Mouse (Mus musculus): ENCODE results near the gene Acsm4. TPM values are rescaled to one million over a fixed set of nuclear protein-coding genes. Genes with fewer than 3 reads are reported as not detected.

Acsm4 gene
- total RNA-seq (2015) (not detected in 2 replicates), total RNA-seq (2017) (not detected in 2 replicates)

DNA sequence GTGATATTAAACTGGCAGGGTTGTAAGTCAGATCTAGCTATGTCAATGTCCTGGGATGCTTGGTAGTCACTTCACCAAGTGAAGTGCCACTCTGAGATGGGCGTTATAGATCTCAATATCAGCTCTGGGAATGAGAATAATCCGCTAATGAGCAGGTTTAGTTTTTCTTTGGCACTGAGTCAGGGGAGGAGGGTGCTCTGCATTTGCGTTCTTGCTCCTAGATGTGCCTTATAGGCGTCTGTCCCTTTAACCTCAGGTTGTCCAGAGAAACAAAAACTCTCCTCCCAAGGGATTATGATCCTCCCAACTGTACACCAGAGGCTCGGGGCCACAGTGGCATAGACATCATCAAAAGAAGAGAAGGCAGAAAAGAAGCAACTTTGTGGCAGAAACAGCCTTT lies at the start of gene Acsm4:
Acsm4 (plus strand) TSS at position 301 of the 400 bp plus-strand sequence.
- ATAC-seq (ENCODE audit: poor library complexity, severe bottlenecking) = no peak

GRCm38 (mm10) chr7:119642307-119642706 lies 47.5 kb upstream of the Acsm4 start:
- ATAC-seq (ENCODE audit: poor library complexity, severe bottlenecking) = no peak

DNA sequence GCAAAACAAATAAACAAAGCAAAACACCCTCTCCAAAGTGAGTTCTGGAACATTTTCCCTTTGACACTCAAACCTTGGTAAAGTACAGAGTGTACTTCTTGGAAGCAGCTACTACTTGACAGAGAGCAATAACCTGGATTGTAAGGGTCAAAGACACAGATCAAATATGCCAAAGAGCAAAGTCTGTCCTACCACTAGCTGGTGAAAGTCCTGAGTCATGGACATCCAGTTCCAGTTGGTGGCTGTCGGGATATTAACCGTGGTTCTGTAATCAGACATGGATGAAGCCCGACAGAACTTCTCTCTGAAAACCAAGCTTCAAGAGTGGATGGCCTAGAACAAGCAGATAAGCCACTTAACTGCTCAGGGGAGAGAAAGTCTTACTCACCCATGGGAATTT lies 21.9 kb upstream of the Acsm4 start:
- no peak for ATAC-seq (ENCODE audit: poor library complexity, severe bottlenecking)

GRCm38 (mm10) chr7:119670395-119670794 lies 19.4 kb upstream of the Acsm4 start:
- ATAC-seq (ENCODE audit: poor library complexity, severe bottlenecking) = no peak

- no peak for ATAC-seq (ENCODE audit: poor library complexity, severe bottlenecking)
Measured at GRCm38 (mm10) chr7:119670925-119671324, 18.9 kb upstream of the Acsm4 start.

DNA sequence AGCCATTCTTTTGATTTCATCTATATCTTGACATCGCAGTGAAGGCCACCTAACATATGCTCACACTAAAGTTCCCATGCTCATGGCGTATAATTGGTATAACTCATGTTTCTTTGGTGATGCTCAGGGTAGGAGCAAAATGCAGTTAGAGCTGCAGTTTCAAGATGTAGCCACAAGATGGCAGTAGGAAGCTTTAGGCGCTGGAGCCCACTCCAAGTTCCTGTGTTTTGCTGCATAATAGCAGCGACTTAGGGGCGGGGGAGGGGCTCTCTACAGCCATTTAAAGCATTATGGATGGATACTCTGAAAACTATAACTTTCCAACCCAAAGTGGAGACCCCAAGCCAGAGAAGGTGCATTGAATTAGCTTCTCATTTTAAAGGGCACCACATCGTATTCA lies 16.4 kb upstream of the Acsm4 start:
- peak; percentile 94 for ATAC-seq (ENCODE audit: poor library complexity, severe bottlenecking)

DNA sequence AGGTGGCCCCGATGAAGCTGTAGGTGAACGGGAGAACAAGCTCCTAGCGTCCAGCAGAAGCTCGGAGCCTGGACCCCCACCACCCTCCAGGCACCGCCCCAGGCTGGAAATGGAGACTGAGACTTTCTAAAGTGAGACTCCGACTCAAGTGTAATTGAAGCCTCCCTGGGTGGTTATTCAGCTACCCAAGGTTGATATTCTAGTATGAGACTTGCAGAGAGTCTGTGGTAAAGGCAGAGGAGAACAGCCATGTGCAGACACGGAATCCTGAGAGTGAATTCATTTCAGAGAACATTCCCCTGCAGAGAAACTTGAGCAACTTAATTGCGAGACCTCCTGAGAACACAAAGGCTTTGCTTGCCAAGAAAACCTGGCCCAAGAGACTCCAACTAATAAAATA lies 9.7 kb upstream of the Acsm4 start:
- no peak for ATAC-seq (ENCODE audit: poor library complexity, severe bottlenecking)

DNA sequence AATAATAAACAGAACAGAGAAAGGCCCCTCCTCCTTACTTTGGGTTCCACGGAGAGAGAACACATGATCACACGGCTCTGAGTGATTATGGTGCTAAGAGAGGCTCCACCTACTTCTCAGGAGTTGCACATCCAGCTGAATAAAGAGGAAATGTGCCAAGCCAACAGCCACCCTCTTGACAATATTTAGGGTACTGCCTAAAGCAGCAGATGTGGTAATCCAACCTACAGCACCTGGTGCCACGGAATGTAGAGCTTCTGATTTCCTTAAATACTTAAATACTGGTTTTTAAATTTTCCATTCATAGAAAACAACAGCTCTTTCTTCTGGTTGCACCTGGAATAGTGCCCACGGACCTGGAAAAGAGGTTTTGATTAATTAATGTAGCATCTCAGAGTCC lies 7.1 kb upstream of the Acsm4 start:
- ATAC-seq (ENCODE audit: poor library complexity, severe bottlenecking) = no peak

GRCm38 (mm10) chr7:119692302-119692701 lies 2.5 kb downstream of the Acsm4 start:
- ATAC-seq (ENCODE audit: poor library complexity, severe bottlenecking) = no peak

DNA sequence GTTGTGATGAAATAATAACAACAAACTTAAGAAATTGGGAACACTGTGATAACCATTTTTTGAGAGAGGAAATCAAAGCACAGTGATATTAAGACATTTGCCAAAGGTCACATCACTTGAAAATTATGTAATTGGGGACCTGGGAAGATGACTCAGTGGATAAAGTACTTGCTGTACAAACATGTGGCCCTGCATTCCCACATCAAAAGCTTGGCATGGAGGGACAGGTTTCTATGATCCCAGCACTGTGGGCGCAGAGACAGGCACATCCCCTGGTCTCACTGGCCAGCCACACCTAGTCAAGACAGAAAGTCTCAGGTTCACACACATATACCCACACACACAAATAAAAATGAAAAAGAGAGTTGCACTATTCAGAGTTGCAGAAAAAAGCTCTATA lies 5.1 kb downstream of the Acsm4 start:
- ATAC-seq (ENCODE audit: poor library complexity, severe bottlenecking) = no peak

- no peak for ATAC-seq (ENCODE audit: poor library complexity, severe bottlenecking)
Measured at GRCm38 (mm10) chr7:119714111-119714510, 24.3 kb downstream of the Acsm4 start.

DNA sequence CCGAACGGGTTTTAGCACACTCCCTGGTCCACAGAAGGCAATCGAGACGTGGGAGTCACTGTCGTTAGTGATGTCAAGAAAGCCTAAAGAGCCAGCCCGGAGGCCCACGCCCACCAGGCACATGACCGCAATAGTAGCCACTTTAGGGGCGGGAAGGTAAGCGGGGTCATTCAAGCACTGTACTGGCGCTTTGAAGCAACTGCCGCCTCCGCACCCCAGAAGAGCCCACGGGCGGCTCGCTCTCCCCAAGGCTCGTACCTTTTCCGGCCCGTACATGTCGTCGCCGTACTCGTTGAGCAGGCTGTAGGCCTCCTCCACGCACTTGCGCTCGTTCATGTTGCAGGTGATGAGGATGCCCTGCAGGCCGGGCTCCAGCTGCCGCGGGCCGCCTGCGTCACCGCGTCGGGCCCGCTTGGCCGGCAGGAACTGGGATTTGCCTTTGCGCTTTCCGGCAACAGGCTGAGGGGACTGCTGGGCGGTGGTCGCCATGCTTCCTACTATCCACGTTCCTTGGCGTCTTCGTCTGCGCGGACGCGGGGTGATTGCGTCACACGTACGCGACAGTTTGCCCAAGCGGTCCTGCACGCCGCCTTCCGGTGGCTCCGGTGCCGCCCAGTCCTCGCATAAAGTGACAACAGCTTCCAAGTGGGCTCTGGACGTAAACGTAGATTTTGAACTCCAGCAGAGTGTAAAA lies 30.6 kb downstream of the Acsm4 start, which contains the start of gene Thumpd1:
Thumpd1 (minus strand) TSS at position 546 of the 694 bp plus-strand sequence.
- ATAC-seq (ENCODE audit: poor library complexity, severe bottlenecking) = peak; percentile 97

DNA sequence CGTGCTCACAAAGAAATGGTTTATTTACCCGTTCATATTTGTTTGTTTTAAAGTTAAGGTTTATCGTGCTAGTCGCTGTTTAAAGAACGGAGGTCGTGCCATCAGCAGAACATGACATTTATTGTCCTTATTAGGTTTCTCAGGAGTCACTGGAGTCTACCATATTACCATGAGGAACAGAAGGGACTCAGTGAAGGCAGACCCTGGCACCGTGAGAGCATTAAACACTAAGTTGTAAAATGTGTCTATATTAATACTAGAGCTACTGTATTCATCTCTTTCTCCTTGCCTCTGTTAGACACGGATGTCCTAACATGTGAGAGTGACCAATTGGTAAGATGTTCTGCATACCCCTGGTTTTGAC lies 31.1 kb downstream of the Acsm4 start:
- ATAC-seq (ENCODE audit: poor library complexity, severe bottlenecking) = peak; percentile 26

DNA sequence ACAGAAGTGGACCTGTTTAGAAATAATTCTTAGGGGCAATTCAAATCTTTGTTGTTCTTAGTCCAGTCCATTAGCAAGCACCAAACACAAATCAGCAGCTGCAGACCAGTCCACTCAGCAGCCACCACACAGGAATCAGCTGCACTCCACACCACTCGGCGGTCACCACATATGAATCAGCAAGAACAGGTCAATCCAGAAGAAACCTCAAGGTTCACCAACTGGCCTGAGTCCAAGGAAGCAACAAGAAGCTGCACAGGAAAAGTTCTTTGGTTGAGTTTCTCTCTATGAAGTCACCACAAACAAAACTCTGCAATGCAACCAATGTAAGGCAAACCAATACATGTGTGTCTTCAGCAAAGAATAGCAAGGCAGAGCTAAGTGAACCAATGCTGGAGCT lies 37.8 kb downstream of the Acsm4 start:
- ATAC-seq (ENCODE audit: poor library complexity, severe bottlenecking) = no peak

DNA sequence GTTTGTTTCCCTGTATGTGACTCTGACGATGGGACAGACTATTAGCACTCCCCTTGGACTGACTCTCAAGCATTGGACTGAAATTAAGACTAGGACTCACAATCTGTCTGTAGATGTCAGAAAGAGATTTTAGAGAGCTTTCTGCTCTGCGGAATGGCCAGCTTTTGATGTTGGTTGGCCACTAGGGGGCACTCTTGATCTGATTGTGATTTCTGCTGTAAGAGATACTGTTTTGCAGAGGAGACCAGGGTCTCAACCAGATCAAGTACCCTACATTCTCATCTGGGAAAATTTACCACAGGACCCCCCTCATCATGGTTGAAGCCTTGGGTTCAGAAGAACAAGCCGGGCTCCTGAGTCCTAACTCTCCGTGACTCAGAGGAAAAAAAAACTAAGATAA lies 41.4 kb downstream of the Acsm4 start:
- 0 out of 2 replicates have a peak, but pooled peaks have one; percentile 27 for ATAC-seq (ENCODE audit: poor library complexity, severe bottlenecking)

- ATAC-seq (ENCODE audit: poor library complexity, severe bottlenecking) = no peak
Measured at GRCm38 (mm10) chr7:119738877-119739276, 49.1 kb downstream of the Acsm4 start.

DNA sequence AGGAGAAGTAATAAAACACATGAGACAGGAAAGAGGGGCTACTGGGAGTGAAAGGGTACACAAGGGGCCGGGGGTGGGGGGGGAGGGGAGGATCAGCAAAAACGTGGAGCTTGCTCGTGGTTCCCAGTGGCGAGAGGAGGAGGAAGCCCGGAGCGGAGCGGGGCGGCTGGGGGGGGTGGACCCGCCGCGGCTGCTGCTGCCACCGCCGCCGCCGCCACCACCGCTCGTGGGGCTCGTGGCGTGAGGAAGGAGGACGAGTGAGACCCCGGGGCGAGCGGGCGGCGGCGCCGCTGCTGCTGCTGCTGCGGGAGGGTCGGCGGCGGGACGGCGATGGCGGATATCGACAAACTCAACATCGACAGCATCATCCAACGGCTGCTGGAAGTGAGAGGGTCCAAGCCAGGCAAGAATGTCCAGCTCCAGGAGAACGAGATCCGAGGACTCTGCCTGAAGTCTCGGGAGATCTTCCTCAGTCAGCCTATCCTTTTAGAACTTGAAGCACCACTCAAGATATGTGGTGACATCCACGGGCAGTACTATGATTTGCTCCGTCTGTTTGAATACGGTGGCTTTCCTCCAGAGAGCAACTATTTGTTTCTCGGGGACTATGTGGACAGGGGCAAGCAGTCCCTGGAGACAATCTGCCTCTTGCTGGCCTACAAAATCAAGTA lies 50.1 kb downstream of the Acsm4 start:
- ATAC-seq (ENCODE audit: poor library complexity, severe bottlenecking) = peak; percentile 90

- peak; percentile 66 for ATAC-seq (ENCODE audit: poor library complexity, severe bottlenecking)
Measured at GRCm38 (mm10) chr7:119744321-119744720, 54.5 kb downstream of the Acsm4 start.

DNA sequence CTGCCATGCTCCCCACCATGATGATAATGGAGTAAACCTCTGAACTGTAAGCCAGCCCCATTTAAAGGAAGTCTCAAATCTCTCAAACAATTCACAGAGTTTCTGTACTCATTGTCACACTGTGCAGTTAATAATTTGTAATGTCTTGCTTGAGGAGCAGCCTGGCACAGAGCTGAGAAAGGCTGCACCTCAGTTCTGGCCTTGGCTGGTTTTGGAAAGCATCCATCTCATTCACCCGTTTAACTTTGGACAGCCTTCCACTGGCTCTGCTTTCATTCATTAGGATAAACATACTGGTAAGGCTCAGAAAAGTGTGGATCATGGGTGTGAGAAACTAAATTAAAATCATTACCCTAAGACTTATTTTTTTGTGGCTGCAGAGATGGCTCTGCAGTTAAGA lies 56.0 kb downstream of the Acsm4 start:
- ATAC-seq (ENCODE audit: poor library complexity, severe bottlenecking) = no peak

- ATAC-seq (ENCODE audit: poor library complexity, severe bottlenecking) = no peak
Measured at GRCm38 (mm10) chr7:119748761-119749160, 58.9 kb downstream of the Acsm4 start.

DNA sequence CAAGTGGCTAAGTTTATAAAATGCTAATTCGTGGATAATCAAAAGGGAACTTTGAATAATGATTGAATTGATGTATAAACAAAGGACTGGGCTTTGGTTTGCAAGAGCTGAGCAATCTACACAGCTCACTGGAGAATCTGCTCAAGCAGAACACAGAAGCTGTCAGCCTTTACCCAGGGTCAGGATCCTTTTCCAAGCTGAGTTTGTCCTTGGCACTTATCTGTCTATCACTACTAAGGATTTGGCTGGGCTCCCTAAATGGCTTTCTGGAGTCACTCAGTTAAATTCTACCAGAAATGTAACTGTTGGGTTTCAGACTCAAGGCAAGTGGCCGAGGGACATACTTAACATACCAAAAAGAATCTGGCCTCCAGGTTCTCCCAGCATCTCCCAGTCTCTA lies 60.1 kb downstream of the Acsm4 start:
- no peak for ATAC-seq (ENCODE audit: poor library complexity, severe bottlenecking)

DNA sequence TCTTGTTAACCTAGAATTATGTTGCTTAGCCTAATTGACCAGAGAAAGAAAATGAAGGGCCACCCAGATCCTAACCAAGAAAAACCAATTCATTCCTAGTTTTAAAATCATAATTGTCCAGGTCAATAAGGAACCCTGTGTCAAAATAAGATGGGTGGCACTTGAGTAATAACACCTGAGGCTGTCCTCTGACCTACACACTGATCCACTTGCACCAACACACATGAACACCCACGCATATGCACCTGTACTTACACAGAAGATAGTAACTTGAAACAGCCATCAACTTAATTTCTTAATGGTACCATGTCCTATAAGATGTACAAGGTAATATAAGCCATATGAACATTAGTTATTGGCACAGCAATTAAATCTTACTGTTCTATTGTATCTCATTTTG lies 63.9 kb downstream of the Acsm4 start:
- ATAC-seq (ENCODE audit: poor library complexity, severe bottlenecking) = no peak
